ENCODE assay signal across 20 mouse cellular contexts in genomic region chr17:13742334-13742733, GRCm38 (mm10). TPM values are rescaled to one million over a fixed set of nuclear protein-coding genes. Genes with fewer than 3 reads are reported as not detected.
DNase-seq lines count a peak whose midpoint lies in the region; ATAC-seq and TF ChIP-seq lines count a peak whose summit lies in the region.
"Had no signal": no experiment of that assay in that cellular context is flagged by ENCODE, and none has a peak within 500 bp of the region (broad histone marks: within the 10 kb centered on the region; RNA-seq: fewer than 3 reads in every experiment).

No protein-coding gene starts in this region.

- intact Hi-C loops in heart, postnatal 36 days (cut with DNase I), result no loop called here
- intact Hi-C loops in left cerebral cortex, postnatal 25 days (cut with DNase I), result no loop called here

- no peaks in the 10 kb centered on the region for H3K27me3 ChIP-seq in heart, embryonic 10.5 days (ENCODE audit: insufficient read depth, poor library complexity, severe bottlenecking)
- H3K27me3 ChIP-seq in lung, embryonic 14.5 days (ENCODE audit: insufficient read depth, low read length), result no peaks in the 10 kb centered on the region
- H3K27me3 ChIP-seq in stomach, embryonic 14.5 days (ENCODE audit: control insufficient read depth, insufficient read depth, low read length), result no peaks in the 10 kb centered on the region
- H3K27me3 ChIP-seq: forebrain, embryonic 15.5 days; heart, embryonic 15.5 days had no signal

- peaks cover 76% of the 10 kb centered on the region for H3K4me1 ChIP-seq in heart, embryonic 10.5 days
- peaks cover 43% of the 10 kb centered on the region for H3K4me1 ChIP-seq in lung, embryonic 14.5 days (ENCODE audit: insufficient read depth)
- H3K4me1 ChIP-seq in stomach, embryonic 14.5 days (ENCODE audit: control insufficient read depth, insufficient read depth, low read length), result peaks cover 15% of the 10 kb centered on the region

- H3K9ac ChIP-seq in lung, embryonic 14.5 days, result no peak overlapping the region
- no peak overlapping the region for H3K9ac ChIP-seq in stomach, embryonic 14.5 days (replicated peaks; ENCODE audit: low read depth, low read length)
- H3K9ac ChIP-seq: forebrain, embryonic 15.5 days; heart, embryonic 15.5 days; hindbrain, embryonic 14.5 days had no signal

- H3K27ac ChIP-seq in heart, embryonic 10.5 days, result peak overlapping the region; percentile 73
- H3K27ac ChIP-seq in lung, embryonic 14.5 days (ENCODE audit: low read depth), result 0 out of 2 replicates have a peak overlapping the region, but pooled peaks have one; percentile 70
- H3K27ac ChIP-seq in stomach, embryonic 14.5 days (ENCODE audit: low read length), result peak overlapping the region; percentile 83; the same call in 1 of the 2 replicates
- H3K27ac ChIP-seq: forebrain, embryonic 15.5 days; hindbrain, embryonic 14.5 days had no signal

- H3K36me3 ChIP-seq in heart, embryonic 10.5 days, result no peaks in the 10 kb centered on the region
- no peaks in the 10 kb centered on the region for H3K36me3 ChIP-seq in lung, embryonic 14.5 days (ENCODE audit: insufficient read depth)
- H3K36me3 ChIP-seq in stomach, embryonic 14.5 days (ENCODE audit: control insufficient read depth, insufficient read depth, low read length), result no peaks in the 10 kb centered on the region
- H3K36me3 ChIP-seq: embryonic facial prominence, embryonic 10.5 days; forebrain, embryonic 15.5 days; heart, embryonic 15.5 days; hindbrain, embryonic 10.5 days had no signal

- H3K4me3 ChIP-seq in heart, embryonic 10.5 days, result no peak overlapping the region
- H3K4me3 ChIP-seq in lung, embryonic 14.5 days (ENCODE audit: low read depth, low read length), result no peak overlapping the region
- no peak overlapping the region for H3K4me3 ChIP-seq in stomach, embryonic 14.5 days (ENCODE audit: low read depth, low read length)
- H3K4me3 ChIP-seq: embryonic facial prominence, embryonic 10.5 days; forebrain, embryonic 15.5 days; heart, embryonic 15.5 days; hindbrain, embryonic 10.5 days had no signal

- no peak for DNase-seq in heart, embryonic 10.5 days (ENCODE audit: low spot score)
- no peak for DNase-seq in heart, postnatal 36 days
- DNase-seq in lung, embryonic 14.5 days, result no peak
- no peak for DNase-seq in lung, adult 18-20 months
- peak; percentile 51 for DNase-seq in mesoderm, embryonic 11.5 days (ENCODE audit: low read depth, low spot score)
- no peak for DNase-seq in thymus, adult 18-20 months
- no peak for DNase-seq in left cerebral cortex, postnatal 25 days (ENCODE audit: low spot score in 2 of 2)
- DNase-seq: adrenal gland, adult 8-10 months; adrenal gland, postnatal 36 days; cerebellum, adult 2 months; cerebellum, postnatal 10 days; gastrocnemius, postnatal 10 days; heart, adult 18-20 months; heart, postnatal 14 days had no signal

- no peaks in the 10 kb centered on the region for H3K9me3 ChIP-seq in heart, embryonic 10.5 days
- no peaks in the 10 kb centered on the region for H3K9me3 ChIP-seq in lung, embryonic 14.5 days (ENCODE audit: low read depth, low read length)
- H3K9me3 ChIP-seq in stomach, embryonic 14.5 days (ENCODE audit: control insufficient read depth, low read depth, low read length), result no peaks in the 10 kb centered on the region
- H3K9me3 ChIP-seq: embryonic facial prominence, embryonic 10.5 days; forebrain, embryonic 15.5 days; heart, embryonic 15.5 days; hindbrain, embryonic 10.5 days had no signal

- H3K4me2 ChIP-seq in lung, embryonic 14.5 days, result no peak overlapping the region
- no peak overlapping the region for H3K4me2 ChIP-seq in stomach, embryonic 14.5 days (replicated peaks; ENCODE audit: low read depth, low read length)
- H3K4me2 ChIP-seq: forebrain, embryonic 15.5 days; heart, embryonic 15.5 days; hindbrain, embryonic 14.5 days had no signal

- ATAC-seq in lung, embryonic 14.5 days (ENCODE audit: insufficient read depth), result no peak
- no peak for ATAC-seq in stomach, embryonic 14.5 days (ENCODE audit: insufficient number of reproducible peaks, insufficient read depth, low FRiP score, low read depth)
- ATAC-seq: forebrain, embryonic 15.5 days had no signal

- WGBS in heart, embryonic 10.5 days, result 37% methylated on average over 2 of the region's 2 CpGs
- 29% methylated on average over 2 of the region's 2 CpGs for WGBS in lung, embryonic 14.5 days
- 23% methylated on average over 2 of the region's 2 CpGs for WGBS in stomach, embryonic 14.5 days

- no peak for TF ChIP-seq CTCF in lung, embryonic 14.5 days (IDR thresholded peaks at IDR 0.05; ENCODE audit: low read depth)

RNA-seq across cellular contexts. Expression of gene Afdn, which starts 18.0 kb away (rescaled TPM):
- 91.3 and 110 TPM in 2 replicates for polyA plus RNA-seq in heart, embryonic 10.5 days (2016; fragmentation: Nextera tagmentation; extraction: Ambion mirVana)
- total RNA-seq in heart, postnatal 36 days (2021), result 100 to 1,000 TPM in 1 of 2 experiments, 10 to 100 TPM in 1; 86.4 to 102 TPM
- polyA plus RNA-seq in lung, embryonic 14.5 days (2014; fragmentation: Nextera tagmentation; extraction: Ambion mirVana), result 138 TPM in 2 replicates
- 84.6 and 99.3 TPM in 2 replicates for polyA plus RNA-seq in stomach, embryonic 14.5 days (2014; fragmentation: Nextera tagmentation; extraction: Ambion mirVana)
- total RNA-seq in left cerebral cortex, postnatal 25 days (2021), result 100 to 1,000 TPM; 117 TPM

RNA-seq across cellular contexts. Expression of gene Tcte2, which starts 19.3 kb away (rescaled TPM):
- 3.3 and 3.7 TPM in 2 replicates for polyA plus RNA-seq in heart, embryonic 10.5 days (2016; fragmentation: Nextera tagmentation; extraction: Ambion mirVana)
- 1 to 10 TPM; 4.1 to 6.4 TPM for total RNA-seq in heart, postnatal 36 days (2021)
- 5.1 and 5.8 TPM in 2 replicates for polyA plus RNA-seq in lung, embryonic 14.5 days (2014; fragmentation: Nextera tagmentation; extraction: Ambion mirVana)
- 6.9 and 7.2 TPM in 2 replicates for polyA plus RNA-seq in stomach, embryonic 14.5 days (2014; fragmentation: Nextera tagmentation; extraction: Ambion mirVana)
- 10 to 100 TPM; 22.8 to 23.2 TPM for total RNA-seq in left cerebral cortex, postnatal 25 days (2021)
